In genomic region chr8:117646020-117646419, GRCm38 (mm10) we compare ENCODE assay signal across 10 mouse cellular contexts. TPM values are rescaled to one million over a fixed set of nuclear protein-coding genes. Genes with fewer than 3 reads are reported as not detected.
DNase-seq lines count a peak whose midpoint lies in the region; ATAC-seq and TF ChIP-seq lines count a peak whose summit lies in the region.
"Had no signal": no experiment of that assay in that cellular context is flagged by ENCODE, and none has a peak within 500 bp of the region (broad histone marks: within the 10 kb centered on the region; RNA-seq: fewer than 3 reads in every experiment).

No protein-coding gene starts in this region.

- peak; percentile 75 for ATAC-seq in megakaryocyte, adult 5-6 weeks (ENCODE audit: poor library complexity, severe bottlenecking)

- no peak overlapping the region for H3K4me3 ChIP-seq in embryonic fibroblast, embryonic 13.5 days (ENCODE audit: insufficient read depth, low read length)
- H3K4me3 ChIP-seq: embryonic facial prominence, embryonic 12.5 days; megakaryocyte, embryonic 14.5 days had no signal

- intact Hi-C loops in gastrocnemius, postnatal 36 days (cut with DNase I): loop anchor here (10.0 kb wide), 1 partner anchor 219 kb away; no protein-coding TSS in a partner anchor

- peak; percentile 41 for DNase-seq in gastrocnemius, postnatal 10 days
- no peak for DNase-seq in gastrocnemius, postnatal 36 days
- peak; percentile 66 for DNase-seq in A20 (ENCODE audit: low read depth, low spot score)
- peak; percentile 21 for DNase-seq in adrenal gland, adult 2 months
- peak; percentile 15 to 71 for DNase-seq in layer of hippocampus, adult 8-10 months (ENCODE audit: low spot score in 2 of 2)
- DNase-seq in testis, postnatal 10 days (ENCODE audit: low spot score): peak; percentile 71

- no peak for TF ChIP-seq POLR2A in embryonic fibroblast, embryonic 13.5 days (IDR thresholded peaks at IDR 0.05; ENCODE audit: low read depth, low read length)

- H3K4me1 ChIP-seq in embryonic fibroblast, embryonic 13.5 days (ENCODE audit: control insufficient read depth, insufficient read depth, low read length): no peaks in the 10 kb centered on the region
- H3K4me1 ChIP-seq: embryonic facial prominence, embryonic 12.5 days; megakaryocyte, embryonic 14.5 days had no signal

- peak; percentile 30; the same call in 1 of the 2 replicates for TF ChIP-seq CTCF in embryonic fibroblast, embryonic 13.5 days (IDR thresholded peaks at IDR 0.05; ENCODE audit: borderline replicate concordance, insufficient read depth, low read length)

- no peak overlapping the region for H3K27ac ChIP-seq in embryonic fibroblast, embryonic 13.5 days (ENCODE audit: insufficient read depth, low read length)
- H3K27ac ChIP-seq: embryonic facial prominence, embryonic 12.5 days had no signal

RNA-seq across cellular contexts. Expression of gene Sdr42e1, which starts 27.5 kb away (rescaled TPM):
- total RNA-seq in gastrocnemius, postnatal 10 days (2021): under 1 TPM; 0.41 to 0.52 TPM
- under 1 TPM; 0.33 to 0.37 TPM for total RNA-seq in gastrocnemius, postnatal 36 days (2021)
- 1 to 10 TPM; 2.3 to 2.7 TPM for total RNA-seq in adrenal gland, adult 2 months (2021)
- polyA plus RNA-seq in adrenal gland, adult 2 months (2012; rRNA removed): 1.7 TPM in 2 replicates
- polyA plus RNA-seq in embryonic fibroblast, embryonic 13.5 days (2011; ENCODE audit: insufficient read length, low read depth, missing spikeins): 0.80 and 1.0 TPM in 2 replicates
- 1 to 10 TPM; 4.7 to 6.2 (median 5.6) TPM for total RNA-seq in layer of hippocampus, adult 8-10 months (2022)
- total RNA-seq in megakaryocyte, adult 5-6 weeks (2015): 2.3 and 3.1 TPM in 2 replicates
- total RNA-seq in megakaryocyte, adult 5-6 weeks (2017): 3.3 and 4.1 TPM in 2 replicates

RNA-seq across cellular contexts. Expression of gene Hsd17b2, which starts 55.7 kb away (rescaled TPM):
- under 1 TPM in 1 of 2 experiments, not detected in 1; 0.20 TPM for total RNA-seq in gastrocnemius, postnatal 10 days (2021)
- total RNA-seq in gastrocnemius, postnatal 36 days (2021): not detected
- 1 to 10 TPM in 1 of 2 experiments, not detected in 1; 1.4 TPM for total RNA-seq in adrenal gland, adult 2 months (2021)
- polyA plus RNA-seq in adrenal gland, adult 2 months (2012; rRNA removed): 0.12 and 0.38 TPM in 2 replicates
- not detected in 2 replicates for polyA plus RNA-seq in embryonic fibroblast, embryonic 13.5 days (2011; ENCODE audit: insufficient read length, low read depth, missing spikeins)
- total RNA-seq in layer of hippocampus, adult 8-10 months (2022): not detected
- 0.84 TPM in 1 of 2 replicates, not detected in the other for total RNA-seq in megakaryocyte, adult 5-6 weeks (2015)
- not detected in 2 replicates for total RNA-seq in megakaryocyte, adult 5-6 weeks (2017)
- polyA plus RNA-seq: embryonic facial prominence, embryonic 12.5 days had no signal

Comparison
In these comparisons a context has a peak if more than half of its experiments do, and no peak if none do; other contexts are left out.
1. DNase-seq: peak in gastrocnemius, postnatal 10 days (single experiment), A20 (single experiment), adrenal gland, adult 2 months (single experiment), layer of hippocampus, adult 8-10 months (2 of 2) and testis, postnatal 10 days (single experiment); none in gastrocnemius, postnatal 36 days (0 of 2).